Mouse (Mus musculus) heart, adult 10 weeks (tissue): ENCODE results near the gene Hs3st5. TPM values are rescaled to one million over a fixed set of nuclear protein-coding genes. Genes with fewer than 3 reads are reported as not detected.

ENCODE experiments used
- polyA plus RNA-seq: library from polyadenylated mRNA; stranded (reverse); fragments of 350-450 nt; fragmentation: Illumina TruSeq; extraction: RNeasy Lipid Tissue Mini Kit (QIAGEN cat#74804); gene quantifications from one replicate; pipeline ENCODE4 v1.2.3, GENCODE M21; 2014; ENCODE audit warnings: low read depth, low replicate concordance

Gene Hs3st5
- 1.3 TPM for polyA plus RNA-seq

GRCm38 (mm10) chr10:36506727-36507555 lies at the start of gene Hs3st5:
Gene Hs3st5, plus strand, starts transcription at chr10:36506814.

